Mouse (Mus musculus) embryonic facial prominence, embryonic 11.5 days (tissue): ENCODE measurements at regions not wholly inside any gene's neighbourhood (a gene's known extent, or its start where the extent isn't known, plus 50 kb on each side); places are given as distances from the start of the nearest gene placed in this dataset.

ENCODE experiments used
- ATAC-seq: fragments of 200-750 bp; cut with Nextera tagmentation; replicated peaks from 2 replicates; pipeline ENCODE4 v1.8.0; 2017; ENCODE audit warnings: low read depth; ENCODE audit not compliant: insufficient number of reproducible peaks, low FRiP score, low TSS enrichment
- DNase-seq: peaks from one replicate; pipeline ENCODE4 v3.0.0-alpha.2; 2015; ENCODE audit warnings: low spot score
- H3K27ac ChIP-seq: fragments of 300-500 bp; sonication (generic); replicated peaks from 2 replicates; pipeline ENCODE4 v1.5.1; 2014; ENCODE audit warnings: mild to moderate bottlenecking, low read depth, low read length, control low read depth
- H3K27me3 ChIP-seq: fragments of 300-500 bp; sonication (generic); 2 replicates; pipeline ENCODE4 v1.6.1; 2014; ENCODE audit warnings: mild to moderate bottlenecking, low read length, moderate library complexity, mixed read lengths; ENCODE audit not compliant: control insufficient read depth, insufficient read depth
- H3K36me3 ChIP-seq: fragments of 300-500 bp; sonication (generic); replicated peaks from 2 replicates; pipeline ENCODE4 v1.6.1; 2014; ENCODE audit warnings: low read depth, mild to moderate bottlenecking, low read length, moderate library complexity, mixed read lengths; ENCODE audit not compliant: control insufficient read depth, insufficient read depth
- H3K4me1 ChIP-seq: fragments of 300-500 bp; sonication (generic); 2 replicates; pipeline ENCODE4 v1.6.1; 2014; ENCODE audit warnings: low read length, mixed read lengths; ENCODE audit not compliant: control insufficient read depth, insufficient read depth
- H3K4me2 ChIP-seq: fragments of 300-500 bp; sonication (generic); 2 replicates; pipeline ENCODE4 v1.6.1; 2014; ENCODE audit warnings: low read depth, mild to moderate bottlenecking, control low read depth, low read length, moderate library complexity
- H3K4me3 ChIP-seq: fragments of 300-500 bp; sonication (generic); 2 replicates; pipeline ENCODE4 v1.5.1; 2014; ENCODE audit warnings: low read depth, low read length, control low read depth
- H3K9ac ChIP-seq: fragments of 300-500 bp; sonication (generic); replicated peaks from 2 replicates; pipeline ENCODE4 v1.6.1; 2014; ENCODE audit warnings: mild to moderate bottlenecking, control low read depth, low read length
- H3K9me3 ChIP-seq: fragments of 300-500 bp; sonication (generic); replicated peaks from 2 replicates; pipeline ENCODE4 v1.6.1; 2016; ENCODE audit warnings: mild to moderate bottlenecking, low read length, inconsistent platforms, mixed read lengths; ENCODE audit not compliant: control insufficient read depth
- WGBS: fragments of 180-500 bp; shearing (Covaris S2); extraction: QIAGEN DNeasy Blood & Tissue Kit; methylation state at CpG from one replicate; pipeline ENCODE4 v1.1.7; 2014; 5-methylcytosine and 5-hydroxymethylcytosine counted together

DNA sequence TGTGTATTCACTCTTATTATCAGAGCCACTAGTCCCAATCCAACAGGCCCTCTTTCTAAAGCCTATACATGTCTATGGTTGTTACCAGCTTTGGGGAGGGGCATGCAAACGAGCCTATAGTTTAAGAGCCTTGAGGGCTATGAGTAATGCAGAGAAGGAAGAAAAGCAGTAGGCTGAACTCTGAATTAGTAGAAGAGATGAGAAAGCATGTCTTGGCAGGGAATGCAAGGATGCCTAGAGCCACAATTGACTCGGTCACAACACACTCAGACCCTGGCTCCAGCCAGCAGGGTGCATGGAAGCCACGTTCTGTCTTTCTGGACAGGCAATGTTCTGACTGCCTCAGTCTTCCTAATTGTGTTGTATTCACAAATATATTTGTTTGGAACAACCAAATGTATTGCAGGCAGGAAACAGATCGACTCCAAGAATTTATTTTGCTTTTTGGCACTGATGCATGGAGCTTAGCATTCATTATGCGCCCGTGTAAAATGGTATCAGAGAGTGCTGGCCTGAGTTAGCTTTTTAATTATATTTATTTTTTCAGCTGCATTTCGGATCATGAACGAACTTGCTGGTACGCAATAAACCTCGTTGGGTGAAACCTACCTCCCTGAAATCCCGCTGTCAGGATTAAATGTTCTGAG lies 110.2 kb downstream of the Rybp start:
- Histone ChIP-seq H3K27ac (no peak overlapping the region), H3K9ac (no peak overlapping the region), H3K9me3 (no peaks in the 10 kb centered on the region), H3K4me2 (no peak overlapping the region), H3K4me1 (no peaks in the 10 kb centered on the region), H3K36me3 (no peaks in the 10 kb centered on the region), H3K27me3 (no peaks in the 10 kb centered on the region; the same call in 1 of the 2 replicates), H3K4me3 (no peak overlapping the region)
- no peak for ATAC-seq
- WGBS = 78% methylated on average over 11 of the region's 11 CpGs
- no peak for DNase-seq

DNA sequence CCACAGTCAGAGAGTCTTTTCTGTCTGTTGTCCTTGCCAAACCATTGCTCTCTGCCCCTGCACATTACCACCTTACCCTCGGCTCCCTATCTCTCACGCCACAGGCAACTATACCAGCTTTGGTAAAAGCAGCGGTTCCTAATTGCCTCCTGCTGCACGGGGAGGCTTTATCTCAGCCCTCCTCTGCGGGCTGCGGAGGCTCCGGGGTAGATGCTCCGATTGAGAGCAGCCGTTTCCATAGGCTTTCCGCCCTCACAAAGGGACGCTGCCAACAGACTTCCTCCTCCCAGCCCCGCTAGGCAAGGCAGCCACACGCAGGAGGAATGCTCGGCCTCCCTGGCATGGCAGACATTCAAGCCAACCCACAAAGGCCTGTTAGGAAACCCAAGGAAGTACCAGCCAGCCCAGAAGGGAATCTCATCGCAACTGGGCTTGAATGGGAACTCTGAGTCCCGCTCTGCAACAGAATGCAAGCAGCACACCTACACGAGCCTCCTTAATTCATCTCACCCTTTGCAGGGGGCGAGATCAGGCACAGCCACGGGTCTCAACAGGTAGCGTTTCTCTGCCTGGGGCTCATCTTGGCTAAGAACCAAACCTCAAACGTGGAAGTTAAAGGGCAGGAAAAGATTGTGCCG lies 116.5 kb downstream of the Rybp start:
- Histone ChIP-seq H3K27me3 (no peaks in the 10 kb centered on the region; the same call in 1 of the 2 replicates), H3K36me3 (no peaks in the 10 kb centered on the region), H3K9ac (peak overlapping the region; percentile 41), H3K9me3 (no peaks in the 10 kb centered on the region), H3K4me2 (peak overlapping the region; percentile 32), H3K4me1 (peaks cover 6% of the 10 kb centered on the region), H3K4me3 (no peak overlapping the region), H3K27ac (no peak overlapping the region)
- ATAC-seq = no peak
- WGBS = 3% methylated on average over 22 of the region's 22 CpGs
- peak; percentile 60 for DNase-seq

DNA sequence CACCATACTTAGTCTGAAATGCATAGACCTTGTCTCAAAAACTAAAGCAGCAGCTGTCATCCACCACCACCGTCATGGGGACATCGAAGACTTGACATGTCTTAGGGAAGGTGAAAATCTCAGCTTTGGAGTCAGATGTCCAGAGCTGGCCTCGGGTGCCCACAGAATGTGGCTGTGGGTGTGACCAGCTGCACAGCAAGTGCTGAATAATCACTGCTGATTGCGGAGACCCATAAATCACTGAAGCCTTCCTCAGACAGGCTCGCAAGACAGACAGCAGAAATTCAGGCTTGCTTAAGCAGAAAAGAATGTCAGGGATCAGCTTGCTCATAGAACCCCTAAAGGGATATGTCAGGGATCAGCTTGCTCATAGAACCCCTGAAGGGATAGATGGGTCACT lies 120.0 kb downstream of the Rybp start:
- Histone ChIP-seq H3K9me3 (no peaks in the 10 kb centered on the region), H3K4me1 (peaks cover 19% of the 10 kb centered on the region), H3K36me3 (no peaks in the 10 kb centered on the region), H3K4me2 (no peak overlapping the region), H3K9ac (no peak overlapping the region), H3K4me3 (no peak overlapping the region), H3K27me3 (no peaks in the 10 kb centered on the region), H3K27ac (no peak overlapping the region)
- no peak for ATAC-seq
- DNase-seq = no peak
- 61% methylated on average over 5 of the region's 5 CpGs for WGBS

DNA sequence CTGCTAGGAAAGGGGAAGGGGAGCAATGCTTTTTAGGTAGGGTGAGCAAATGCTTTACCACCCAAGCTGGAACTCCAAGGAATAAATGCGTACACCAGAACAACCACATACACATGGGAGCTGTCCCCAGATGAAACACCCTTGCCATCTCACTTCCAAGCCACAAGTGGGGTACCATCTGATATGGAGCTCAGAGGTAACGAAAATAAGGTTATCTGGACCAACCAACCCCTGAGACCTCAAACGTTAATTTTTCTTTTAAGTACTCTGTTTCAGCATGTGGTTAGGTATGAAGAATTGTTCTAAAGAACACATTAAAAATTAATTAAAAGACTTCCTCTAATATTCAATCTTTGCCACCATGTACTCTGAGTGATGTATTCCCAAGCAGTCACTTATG lies 121.5 kb downstream of the Rybp start:
- Histone ChIP-seq H3K4me1 (peaks cover 18% of the 10 kb centered on the region), H3K4me2 (no peak overlapping the region), H3K36me3 (no peaks in the 10 kb centered on the region), H3K9me3 (no peaks in the 10 kb centered on the region), H3K27me3 (no peaks in the 10 kb centered on the region), H3K9ac (no peak overlapping the region), H3K27ac (no peak overlapping the region), H3K4me3 (no peak overlapping the region)
- 91% methylated on average over 3 of the region's 3 CpGs for WGBS
- DNase-seq = no peak
- ATAC-seq = no peak

DNA sequence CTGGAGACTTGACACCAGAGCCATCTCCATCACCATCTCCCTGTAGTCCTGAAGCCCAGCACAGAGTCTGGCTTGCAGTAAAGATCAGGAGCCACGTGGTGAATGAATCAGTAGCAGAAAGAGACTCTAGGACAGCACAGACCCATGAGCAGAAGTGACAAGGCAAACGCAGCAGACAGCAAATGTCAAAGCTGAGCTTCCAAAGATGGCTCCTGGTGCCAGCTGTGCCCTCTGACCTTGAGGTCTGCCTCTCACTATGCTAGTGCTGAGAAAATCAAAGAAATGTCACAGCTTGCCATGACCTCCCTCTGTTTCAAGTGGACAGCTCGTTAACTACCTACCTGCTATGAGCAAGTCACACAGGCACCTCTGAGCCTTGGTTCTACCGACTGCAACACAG lies 123.1 kb downstream of the Rybp start:
- no peak overlapping the region for H3K9ac ChIP-seq
- no peak for ATAC-seq
- H3K36me3 ChIP-seq = no peaks in the 10 kb centered on the region
- no peaks in the 10 kb centered on the region for H3K9me3 ChIP-seq
- H3K4me2 ChIP-seq = no peak overlapping the region
- peaks cover 15% of the 10 kb centered on the region for H3K4me1 ChIP-seq
- no peak overlapping the region for H3K4me3 ChIP-seq
- no peaks in the 10 kb centered on the region for H3K27me3 ChIP-seq
- 28% methylated on average over 4 of the region's 4 CpGs for WGBS
- no peak overlapping the region for H3K27ac ChIP-seq
- no peak for DNase-seq

DNA sequence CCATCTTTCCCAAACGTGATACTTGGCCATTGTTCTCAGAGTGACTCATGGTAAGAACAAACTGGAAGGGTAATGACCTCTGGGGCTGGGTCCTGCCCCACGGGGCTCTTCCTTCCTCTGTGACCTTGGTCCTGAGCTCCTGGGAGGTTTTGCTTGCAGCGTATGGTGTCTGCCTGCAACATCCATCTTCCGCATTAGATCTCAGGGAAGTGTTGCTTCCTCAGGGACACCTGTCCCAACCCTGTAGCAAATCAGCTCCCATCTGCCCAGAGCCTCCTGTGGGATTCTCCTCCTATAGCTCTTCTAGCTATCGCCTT lies 123.5 kb downstream of the Rybp start:
- Histone ChIP-seq H3K9ac (no peak overlapping the region), H3K27me3 (no peaks in the 10 kb centered on the region), H3K4me2 (no peak overlapping the region), H3K27ac (no peak overlapping the region), H3K36me3 (no peaks in the 10 kb centered on the region), H3K9me3 (no peaks in the 10 kb centered on the region), H3K4me1 (peaks cover 15% of the 10 kb centered on the region), H3K4me3 (no peak overlapping the region)
- no peak for DNase-seq
- ATAC-seq = no peak
- 37% methylated on average over 5 of the region's 5 CpGs for WGBS

DNA sequence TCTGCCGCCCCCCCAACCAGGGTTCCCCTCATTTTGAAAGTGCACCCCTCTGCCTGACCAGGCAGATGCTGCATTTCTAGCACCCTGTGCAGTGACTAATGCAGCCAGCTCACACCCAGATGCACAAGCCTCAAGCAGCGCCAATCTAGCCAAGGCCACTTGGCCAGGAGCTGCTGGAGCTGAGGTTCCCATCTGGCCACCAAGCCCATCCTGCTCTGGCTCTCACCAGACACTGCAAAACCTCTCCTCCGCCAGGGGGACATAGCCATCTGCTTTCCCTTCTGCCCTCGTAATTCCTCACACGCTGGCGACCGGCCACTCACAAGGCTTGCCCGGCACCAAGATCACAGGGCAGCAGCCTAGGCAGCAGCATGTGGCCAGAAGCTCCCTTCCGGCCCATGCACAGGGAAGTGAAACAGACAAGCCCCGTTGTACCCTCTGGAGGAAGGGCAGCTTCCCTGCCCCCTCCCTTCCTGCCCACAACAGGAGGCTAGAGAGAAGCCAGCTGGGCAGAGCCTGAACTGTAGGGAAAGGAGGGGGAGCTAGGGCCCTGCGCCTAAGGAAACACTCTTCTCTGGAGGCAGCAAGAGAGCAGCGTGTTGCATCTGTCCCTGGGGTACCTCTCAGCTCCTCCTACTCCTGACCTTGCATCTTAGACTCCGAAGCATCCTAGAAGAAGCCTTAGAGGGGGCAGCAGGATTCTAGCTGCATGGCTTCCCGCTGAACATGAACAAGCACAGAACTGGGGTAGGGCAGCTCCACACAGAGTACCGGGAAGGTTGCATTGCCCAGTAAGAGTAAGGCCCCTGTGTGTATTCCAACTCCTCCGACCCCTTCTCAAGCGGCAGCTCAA lies 124.1 kb downstream of the Rybp start:
- H3K9me3 ChIP-seq = no peaks in the 10 kb centered on the region
- no peak overlapping the region for H3K4me3 ChIP-seq
- H3K4me2 ChIP-seq = peak overlapping the region; percentile 38
- peak overlapping the region; percentile 35; the same call in 1 of the 2 replicates for H3K9ac ChIP-seq
- H3K4me1 ChIP-seq = peaks cover 15% of the 10 kb centered on the region
- H3K36me3 ChIP-seq = no peaks in the 10 kb centered on the region
- WGBS = 11% methylated on average over 17 of the region's 17 CpGs
- ATAC-seq (peak; percentile 71), DNase-seq (peak; percentile 79)
- H3K27ac ChIP-seq = no peak overlapping the region
- H3K27me3 ChIP-seq = no peaks in the 10 kb centered on the region

DNA sequence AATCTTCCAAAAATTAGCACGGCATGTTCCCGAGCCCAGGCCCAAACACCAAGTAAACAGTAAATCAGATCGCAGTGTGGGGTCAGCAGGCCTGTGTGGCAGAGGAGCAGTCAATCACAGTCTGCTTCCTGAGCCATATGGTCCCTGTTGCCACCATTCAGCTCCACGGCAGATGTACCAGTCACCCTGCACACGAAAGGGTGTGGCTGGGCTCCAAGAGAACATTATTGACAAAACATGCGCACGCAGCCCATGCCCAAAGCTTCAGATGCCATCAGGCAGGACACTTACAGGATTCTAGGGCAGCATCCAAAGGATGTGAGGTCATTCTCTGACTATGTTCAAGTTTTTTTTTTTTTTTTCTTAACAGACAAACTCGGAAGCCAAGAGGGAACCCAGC lies 126.6 kb downstream of the Rybp start:
- no peaks in the 10 kb centered on the region for H3K36me3 ChIP-seq
- no peaks in the 10 kb centered on the region for H3K9me3 ChIP-seq
- 74% methylated on average over 8 of the region's 8 CpGs for WGBS
- H3K27me3 ChIP-seq = no peaks in the 10 kb centered on the region
- H3K4me2 ChIP-seq = no peak overlapping the region
- H3K27ac ChIP-seq = no peak overlapping the region
- no peak overlapping the region for H3K9ac ChIP-seq
- DNase-seq = no peak
- no peak overlapping the region for H3K4me3 ChIP-seq
- H3K4me1 ChIP-seq = peaks cover 15% of the 10 kb centered on the region
- no peak for ATAC-seq
